Mouse (Mus musculus): ENCODE results near the gene Dlk2. TPM values are rescaled to one million over a fixed set of nuclear protein-coding genes. Genes with fewer than 3 reads are reported as not detected.

The Dlk2 gene
- polyA plus RNA-seq, 1 experiment, result 3.1 TPM

DNA sequence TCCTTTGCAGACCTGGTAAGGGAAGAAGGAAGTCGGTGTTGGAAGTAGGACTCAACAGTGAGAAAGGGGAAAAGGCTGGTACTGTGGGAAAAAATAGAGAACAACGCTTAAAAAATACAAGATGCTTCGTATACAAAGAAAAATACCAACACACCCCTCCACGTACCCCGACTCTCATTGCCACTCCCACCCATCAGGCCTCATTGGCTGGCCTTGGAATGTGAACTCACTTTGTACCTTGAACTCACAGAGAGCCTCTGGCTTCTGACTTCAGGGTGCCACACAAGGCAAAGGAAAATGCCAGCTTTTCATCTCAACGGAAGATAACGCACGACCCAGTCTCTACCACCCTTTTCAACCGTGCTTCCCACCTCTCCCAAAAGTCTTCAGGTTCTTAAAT lies 14.1 kb upstream of the Dlk2 start:
- WGBS, result 24% methylated on average over 9 of the region's 9 CpGs
- H3K4me1 ChIP-seq (ENCODE audit: control insufficient read depth, insufficient read depth, low read length), result no peaks in the 10 kb centered on the region; the same call in 1 of the 2 replicates
- H3K4me3 ChIP-seq (replicated peaks; ENCODE audit: extremely low read depth, low read depth, low read length), result no peak overlapping the region

DNA sequence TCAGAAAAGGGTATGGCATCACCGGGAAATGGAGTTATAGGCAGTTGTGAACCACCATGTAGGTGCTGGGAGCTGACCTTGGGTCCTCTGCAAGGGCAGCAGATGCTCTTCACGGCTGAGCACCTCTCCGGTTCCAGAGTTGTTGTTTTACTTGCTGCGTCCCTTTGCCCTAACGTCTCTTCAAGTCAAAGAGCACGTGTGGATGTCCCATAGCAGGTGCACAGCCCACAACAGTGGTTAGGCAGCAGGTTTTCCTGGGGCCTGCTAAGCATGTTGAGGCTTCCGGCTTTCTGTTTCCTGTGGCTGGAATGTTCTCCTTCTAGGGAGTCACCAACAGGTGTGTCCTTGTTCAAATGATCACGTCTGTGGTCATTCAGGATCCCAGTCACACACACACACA lies 13.3 kb upstream of the Dlk2 start:
- DNase-seq, result no peak
- no peak for TF ChIP-seq POLR2A (IDR thresholded peaks at IDR 0.05; ENCODE audit: borderline replicate concordance, extremely low read depth, low read depth, low read length)
- no peak for TF ChIP-seq CTCF (IDR thresholded peaks at IDR 0.05; ENCODE audit: insufficient read depth, low read length)

More for the DNA sequence above, 14.1 kb upstream of the Dlk2 start:
- TF ChIP-seq CTCF (IDR thresholded peaks at IDR 0.05; ENCODE audit: insufficient read depth, low read length), result no peak
- TF ChIP-seq POLR2A (IDR thresholded peaks at IDR 0.05; ENCODE audit: borderline replicate concordance, extremely low read depth, low read depth, low read length), result no peak
- no peak for DNase-seq

GRCm38 (mm10) chr17:46284653-46285052 lies 12.6 kb upstream of the Dlk2 start:
- Histone ChIP-seq H3K4me1 (ENCODE audit: control insufficient read depth, insufficient read depth, low read length) (no peaks in the 10 kb centered on the region; the same call in 1 of the 2 replicates), H3K4me3 (replicated peaks; ENCODE audit: extremely low read depth, low read depth, low read length) (no peak overlapping the region)
- no peak for DNase-seq
- TF ChIP-seq POLR2A (IDR thresholded peaks at IDR 0.05; ENCODE audit: borderline replicate concordance, extremely low read depth, low read depth, low read length) (no peak), CTCF (IDR thresholded peaks at IDR 0.05; ENCODE audit: insufficient read depth, low read length) (no peak)
- 44% methylated on average over 7 of the region's 7 CpGs for WGBS

More for the DNA sequence above, 13.3 kb upstream of the Dlk2 start:
- WGBS, result 84% methylated on average over 8 of the region's 8 CpGs
- no peak overlapping the region for H3K4me3 ChIP-seq (replicated peaks; ENCODE audit: extremely low read depth, low read depth, low read length)
- no peaks in the 10 kb centered on the region; the same call in 1 of the 2 replicates for H3K4me1 ChIP-seq (ENCODE audit: control insufficient read depth, insufficient read depth, low read length)

- WGBS, result 49% methylated on average over 6 of the region's 6 CpGs
- Histone ChIP-seq H3K4me1 (ENCODE audit: control insufficient read depth, insufficient read depth, low read length) (no peaks in the 10 kb centered on the region; the same call in 1 of the 2 replicates), H3K4me3 (replicated peaks; ENCODE audit: extremely low read depth, low read depth, low read length) (no peak overlapping the region)
- TF ChIP-seq POLR2A (IDR thresholded peaks at IDR 0.05; ENCODE audit: borderline replicate concordance, extremely low read depth, low read depth, low read length) (no peak), CTCF (IDR thresholded peaks at IDR 0.05; ENCODE audit: insufficient read depth, low read length) (no peak)
- DNase-seq, result no peak
Measured at GRCm38 (mm10) chr17:46285407-46285806, 11.8 kb upstream of the Dlk2 start.

DNA sequence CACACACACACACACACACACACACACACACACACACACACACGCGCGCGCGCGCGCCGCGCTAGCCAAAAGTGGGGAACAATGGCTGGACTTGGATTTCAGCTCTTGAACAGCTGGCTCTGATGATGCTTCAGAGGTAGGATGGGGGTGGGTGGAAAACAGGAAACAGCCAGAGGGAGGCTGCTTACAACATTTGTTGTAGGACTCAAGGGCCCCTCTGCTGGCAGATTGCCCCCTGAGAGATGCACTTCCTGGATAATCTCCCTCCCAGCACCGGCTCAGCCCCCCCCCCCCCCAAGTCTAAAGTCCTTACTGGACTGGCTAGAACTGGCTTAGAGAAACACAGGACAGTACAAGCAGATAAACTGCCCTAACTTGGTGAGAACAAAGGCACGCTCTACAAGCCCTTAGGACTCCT lies 9.5 kb upstream of the Dlk2 start:
- Histone ChIP-seq H3K4me3 (replicated peaks; ENCODE audit: extremely low read depth, low read depth, low read length) (no peak overlapping the region), H3K4me1 (ENCODE audit: control insufficient read depth, insufficient read depth, low read length) (no peaks in the 10 kb centered on the region)
- no peak for TF ChIP-seq POLR2A (IDR thresholded peaks at IDR 0.05; ENCODE audit: borderline replicate concordance, extremely low read depth, low read depth, low read length)
- TF ChIP-seq CTCF (IDR thresholded peaks at IDR 0.05; ENCODE audit: insufficient read depth, low read length), result no peak
- WGBS, result 24% methylated on average over 11 of the region's 11 CpGs
- no peak for DNase-seq

- no peak overlapping the region for H3K4me3 ChIP-seq (replicated peaks; ENCODE audit: extremely low read depth, low read depth, low read length)
- TF ChIP-seq POLR2A (IDR thresholded peaks at IDR 0.05; ENCODE audit: borderline replicate concordance, extremely low read depth, low read depth, low read length) (no peak), CTCF (IDR thresholded peaks at IDR 0.05; ENCODE audit: insufficient read depth, low read length) (no peak)
- DNase-seq, result no peak
- peaks cover 5% of the 10 kb centered on the region; the same call in 1 of the 2 replicates for H3K4me1 ChIP-seq (ENCODE audit: control insufficient read depth, insufficient read depth, low read length)
- 29% methylated on average over 6 of the region's 6 CpGs for WGBS
Measured at GRCm38 (mm10) chr17:46296601-46297000, 620 bp upstream of the Dlk2 start.

DNA sequence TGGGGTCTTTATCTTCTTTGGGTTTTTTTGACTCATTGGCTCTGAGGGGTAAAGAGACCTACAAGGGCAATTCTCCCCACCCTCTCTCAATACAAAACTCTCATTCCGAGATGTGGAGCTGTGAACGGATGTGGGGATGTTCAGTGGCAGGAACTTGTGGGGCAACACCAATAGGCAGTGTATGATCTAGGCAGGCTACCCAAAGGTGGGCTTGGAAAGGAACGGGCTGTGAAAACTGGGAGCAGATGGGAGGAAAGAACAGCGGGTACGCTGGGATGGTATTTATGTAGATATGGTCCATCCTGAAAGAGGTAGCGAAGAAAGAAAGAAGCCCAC lies 225 bp upstream of the Dlk2 start:
- Histone ChIP-seq H3K4me1 (ENCODE audit: control insufficient read depth, insufficient read depth, low read length) (peaks cover 5% of the 10 kb centered on the region; the same call in 1 of the 2 replicates), H3K4me3 (replicated peaks; ENCODE audit: extremely low read depth, low read depth, low read length) (no peak overlapping the region)
- TF ChIP-seq POLR2A (IDR thresholded peaks at IDR 0.05; ENCODE audit: borderline replicate concordance, extremely low read depth, low read depth, low read length), result no peak
- TF ChIP-seq CTCF (IDR thresholded peaks at IDR 0.05; ENCODE audit: insufficient read depth, low read length), result no peak
- 12% methylated on average over 6 of the region's 6 CpGs for WGBS
- DNase-seq, result no peak

DNA sequence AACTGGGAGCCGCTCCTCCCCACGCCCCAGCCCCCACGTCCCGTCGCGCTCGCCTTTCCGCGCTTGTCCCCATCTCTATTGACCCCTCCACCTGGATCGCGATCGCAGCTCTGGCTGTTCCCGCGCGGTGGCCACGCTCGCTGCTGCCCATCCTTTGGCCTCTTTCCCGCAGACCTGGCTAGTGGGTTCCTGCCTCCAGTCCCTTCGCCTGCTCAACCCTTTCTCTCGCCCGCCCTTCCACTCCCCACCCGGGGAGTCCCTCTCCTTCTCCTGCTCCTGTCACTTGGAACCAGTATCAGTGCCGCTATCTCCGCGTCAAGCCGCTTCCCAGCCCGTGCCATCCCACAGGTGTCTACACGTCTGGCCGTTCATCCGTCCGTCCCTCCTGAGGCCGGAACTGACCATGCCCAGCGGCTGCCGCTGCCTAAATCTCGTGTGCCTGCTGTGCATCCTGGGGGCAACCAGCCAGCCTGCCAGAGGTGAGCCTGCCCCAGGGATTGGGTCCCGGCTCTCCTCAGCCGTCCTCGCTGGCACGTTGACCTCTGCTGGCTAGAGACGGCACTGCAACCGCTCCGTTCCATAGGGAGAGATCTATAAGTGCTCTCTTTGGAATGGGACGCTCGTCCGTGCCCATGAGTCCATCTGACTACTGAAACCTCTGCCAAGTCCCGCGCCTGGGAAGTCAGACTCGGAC lies 1.1 kb downstream of the Dlk2 start:
- Histone ChIP-seq H3K4me3 (replicated peaks; ENCODE audit: extremely low read depth, low read depth, low read length) (peak overlapping the region; percentile 19), H3K4me1 (ENCODE audit: control insufficient read depth, insufficient read depth, low read length) (peaks cover 5% of the 10 kb centered on the region; the same call in 1 of the 2 replicates)
- DNase-seq, result peak; percentile 88
- TF ChIP-seq CTCF (IDR thresholded peaks at IDR 0.05; ENCODE audit: insufficient read depth, low read length) (peak; percentile 85), POLR2A (IDR thresholded peaks at IDR 0.05; ENCODE audit: borderline replicate concordance, extremely low read depth, low read depth, low read length) (no peak)
- WGBS, result 1% methylated on average over 47 of the region's 48 CpGs

- no peak for TF ChIP-seq POLR2A (IDR thresholded peaks at IDR 0.05; ENCODE audit: borderline replicate concordance, extremely low read depth, low read depth, low read length)
- peaks cover 5% of the 10 kb centered on the region; the same call in 1 of the 2 replicates for H3K4me1 ChIP-seq (ENCODE audit: control insufficient read depth, insufficient read depth, low read length)
- no peak for DNase-seq
- WGBS, result 71% methylated on average over 12 of the region's 12 CpGs
- no peak overlapping the region for H3K4me3 ChIP-seq (replicated peaks; ENCODE audit: extremely low read depth, low read depth, low read length)
Measured at GRCm38 (mm10) chr17:46301892-46302291, 4.7 kb downstream of the Dlk2 start.

GRCm38 (mm10) chr17:46304184-46304583 lies 7.0 kb downstream of the Dlk2 start:
- WGBS, result 92% methylated on average over 9 of the region's 9 CpGs
- H3K4me1 ChIP-seq (ENCODE audit: control insufficient read depth, insufficient read depth, low read length), result no peaks in the 10 kb centered on the region
- no peak overlapping the region for H3K4me3 ChIP-seq (replicated peaks; ENCODE audit: extremely low read depth, low read depth, low read length)
- no peak for DNase-seq
- TF ChIP-seq POLR2A (IDR thresholded peaks at IDR 0.05; ENCODE audit: borderline replicate concordance, extremely low read depth, low read depth, low read length) (no peak), CTCF (IDR thresholded peaks at IDR 0.05; ENCODE audit: insufficient read depth, low read length) (no peak)
